Mouse (Mus musculus): ENCODE results near the gene Ctf1.

Gene Ctf1

GRCm38 (mm10) chr7:127744366-127745045 lies 32.0 kb downstream of the Ctf1 start, which contains the start of gene Fbxl19:
TSS of gene Fbxl19 (plus strand) at chr7:127744543.
- DNase-seq (ENCODE audit: low spot score) = peak; percentile 75

GRCm38 (mm10) chr7:127745251-127745651 lies 32.7 kb downstream of the Ctf1 start:
- DNase-seq (ENCODE audit: low spot score) = peak; percentile 96

GRCm38 (mm10) chr7:127745652-127746493 lies 33.3 kb downstream of the Ctf1 start:
- DNase-seq (ENCODE audit: low spot score) = peak; percentile 98

- DNase-seq (ENCODE audit: low spot score) = no peak
Observed at GRCm38 (mm10) chr7:127746494-127747491, 34.3 kb downstream of the Ctf1 start.

- no peak for DNase-seq (ENCODE audit: low spot score)
Observed at GRCm38 (mm10) chr7:127747559-127748234, 35.2 kb downstream of the Ctf1 start.

- DNase-seq (ENCODE audit: low spot score) = no peak
Observed at GRCm38 (mm10) chr7:127748235-127748560, 35.7 kb downstream of the Ctf1 start.

- DNase-seq (ENCODE audit: low spot score) = no peak
Observed at GRCm38 (mm10) chr7:127750131-127751127, 37.9 kb downstream of the Ctf1 start.

- no peak for DNase-seq (ENCODE audit: low spot score)
Observed at GRCm38 (mm10) chr7:127751619-127752018, 39.1 kb downstream of the Ctf1 start.

- no peak for DNase-seq (ENCODE audit: low spot score)
Observed at GRCm38 (mm10) chr7:127752069-127752468, 39.5 kb downstream of the Ctf1 start.

GRCm38 (mm10) chr7:127753158-127753557 lies 40.6 kb downstream of the Ctf1 start:
- DNase-seq (ENCODE audit: low spot score) = no peak

GRCm38 (mm10) chr7:127753741-127754140 lies 41.2 kb downstream of the Ctf1 start:
- no peak for DNase-seq (ENCODE audit: low spot score)

GRCm38 (mm10) chr7:127759716-127760115 lies 47.2 kb downstream of the Ctf1 start:
- no peak for DNase-seq (ENCODE audit: low spot score)

- no peak for DNase-seq (ENCODE audit: low spot score)
Observed at GRCm38 (mm10) chr7:127760478-127760877, 47.9 kb downstream of the Ctf1 start.

GRCm38 (mm10) chr7:127761026-127761425 lies 48.5 kb downstream of the Ctf1 start:
- DNase-seq (ENCODE audit: low spot score) = peak; percentile 66

- no peak for DNase-seq (ENCODE audit: low spot score)
Observed at GRCm38 (mm10) chr7:127763642-127764041, 51.1 kb downstream of the Ctf1 start.

GRCm38 (mm10) chr7:127765756-127766155 lies 53.2 kb downstream of the Ctf1 start:
- peak; percentile 38 for DNase-seq (ENCODE audit: low spot score)

- DNase-seq (ENCODE audit: low spot score) = no peak
Observed at GRCm38 (mm10) chr7:127766851-127767609, 54.5 kb downstream of the Ctf1 start.
